In the genomic region with DNA sequence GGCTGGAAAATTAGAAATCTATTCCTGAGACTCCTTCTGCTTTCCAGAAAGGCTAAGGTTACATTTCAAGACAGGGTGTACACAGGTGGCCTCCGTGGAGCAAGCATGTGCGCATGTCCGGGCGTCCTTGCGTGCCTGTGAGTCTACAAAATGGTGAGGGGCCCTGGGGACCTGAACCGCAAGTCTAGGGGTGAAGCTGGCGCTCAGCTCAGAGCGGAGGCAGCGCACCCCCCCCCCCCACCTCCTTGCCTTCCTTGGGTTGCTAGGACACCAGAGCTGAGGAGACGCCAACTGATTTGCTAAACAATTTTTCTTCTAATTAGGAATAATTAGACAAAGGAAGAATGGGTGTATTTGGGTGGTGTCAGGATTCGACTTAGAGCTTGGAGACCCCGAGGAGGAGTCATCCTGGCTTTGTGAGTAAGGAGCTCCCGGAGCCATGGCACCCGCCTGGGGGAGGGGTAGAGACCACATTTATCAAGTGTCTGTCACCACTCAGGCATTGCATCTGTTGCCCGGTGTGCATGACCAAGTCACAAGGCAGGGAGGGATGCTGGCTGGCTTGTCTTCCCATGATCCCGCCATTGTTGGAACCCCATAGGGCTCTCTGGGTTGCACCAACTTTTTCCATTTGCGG, we compare ENCODE assay signal across 21 mouse cellular contexts. TPM values are rescaled to one million over a fixed set of nuclear protein-coding genes. Genes with fewer than 3 reads are reported as not detected.
DNase-seq lines count a peak whose midpoint lies in the region; ATAC-seq lines count a peak whose summit lies in the region.
"Had no signal": no experiment of that assay in that cellular context is flagged by ENCODE, and none has a peak within 500 bp of the region (broad histone marks: within the 10 kb centered on the region; RNA-seq: fewer than 3 reads in every experiment).

No protein-coding gene starts in this region.

- 54% methylated on average over 17 of the region's 17 CpGs for WGBS in forebrain, embryonic 16.5 days
- WGBS in forebrain, embryonic 10.5 days, result 88% methylated on average over 17 of the region's 17 CpGs
- 79% methylated on average over 17 of the region's 17 CpGs for WGBS in neural tube, embryonic 11.5 days
- 46% methylated on average over 17 of the region's 17 CpGs for WGBS in hindbrain, embryonic 16.5 days
- WGBS in intestine, embryonic 16.5 days, result 85% methylated on average over 17 of the region's 17 CpGs

- H3K36me3 ChIP-seq in forebrain, embryonic 16.5 days (ENCODE audit: control insufficient read depth, insufficient read depth), result no peaks in the 10 kb centered on the region
- H3K36me3 ChIP-seq in forebrain, embryonic 10.5 days (replicated peaks), result no peaks in the 10 kb centered on the region
- no peaks in the 10 kb centered on the region for H3K36me3 ChIP-seq in neural tube, embryonic 11.5 days (ENCODE audit: control insufficient read depth, insufficient read depth, low read length)
- no peaks in the 10 kb centered on the region for H3K36me3 ChIP-seq in hindbrain, embryonic 16.5 days (ENCODE audit: control insufficient read depth, insufficient read depth, low read length)
- H3K36me3 ChIP-seq in intestine, embryonic 16.5 days (ENCODE audit: control insufficient read depth, insufficient read depth, low read length), result no peaks in the 10 kb centered on the region
- H3K36me3 ChIP-seq: liver, embryonic 12.5 days had no signal

- DNase-seq in forebrain, embryonic 10.5 days (ENCODE audit: extremely low spot score, low spot score), result no peak
- peak; percentile 65 for DNase-seq in neural tube, embryonic 11.5 days (ENCODE audit: low spot score)
- no peak for DNase-seq in neural tube, embryonic 10.5 days (ENCODE audit: extremely low spot score, low spot score)
- DNase-seq in adrenal gland, adult 2 months, result no peak
- DNase-seq: adrenal gland, postnatal 14 days; cerebellum, postnatal 36 days; gastrocnemius, adult 2 months; heart, postnatal 36 days; kidney, adult 8-10 months; lung, postnatal 10 days had no signal

- no peaks in the 10 kb centered on the region for H3K9me3 ChIP-seq in forebrain, embryonic 16.5 days (ENCODE audit: control insufficient read depth, low read length)
- no peaks in the 10 kb centered on the region for H3K9me3 ChIP-seq in forebrain, embryonic 10.5 days
- H3K9me3 ChIP-seq in neural tube, embryonic 11.5 days (ENCODE audit: control insufficient read depth, low read length), result no peaks in the 10 kb centered on the region
- no peaks in the 10 kb centered on the region for H3K9me3 ChIP-seq in hindbrain, embryonic 16.5 days (ENCODE audit: control insufficient read depth, low read length)
- H3K9me3 ChIP-seq in intestine, embryonic 16.5 days (ENCODE audit: control insufficient read depth, low read length), result no peaks in the 10 kb centered on the region
- H3K9me3 ChIP-seq: liver, embryonic 12.5 days had no signal

- H3K4me1 ChIP-seq in forebrain, embryonic 16.5 days (replicated peaks; ENCODE audit: control insufficient read depth, insufficient read depth, low read length), result peaks cover 5% of the 10 kb centered on the region; the same call in 1 of the 2 replicates
- H3K4me1 ChIP-seq in forebrain, embryonic 10.5 days, result peaks cover 6% of the 10 kb centered on the region; the same call in 1 of the 2 replicates
- H3K4me1 ChIP-seq in neural tube, embryonic 11.5 days (ENCODE audit: control insufficient read depth, insufficient read depth, low read length), result no peaks in the 10 kb centered on the region
- peaks cover 7% of the 10 kb centered on the region for H3K4me1 ChIP-seq in hindbrain, embryonic 16.5 days (ENCODE audit: control insufficient read depth, insufficient read depth, low read depth, low read length)
- H3K4me1 ChIP-seq in intestine, embryonic 16.5 days (ENCODE audit: control insufficient read depth, insufficient read depth, low read length), result peaks cover 9% of the 10 kb centered on the region; the same call in 1 of the 2 replicates
- H3K4me1 ChIP-seq: liver, embryonic 12.5 days had no signal

- no peak overlapping the region for H3K4me3 ChIP-seq in forebrain, embryonic 16.5 days (replicated peaks; ENCODE audit: low read length)
- H3K4me3 ChIP-seq in forebrain, embryonic 10.5 days, result no peak overlapping the region
- H3K4me3 ChIP-seq in neural tube, embryonic 11.5 days (ENCODE audit: low read depth, low read length), result no peak overlapping the region
- H3K4me3 ChIP-seq in hindbrain, embryonic 16.5 days (ENCODE audit: low read length), result no peak overlapping the region
- H3K4me3 ChIP-seq in intestine, embryonic 16.5 days (ENCODE audit: low read length), result no peak overlapping the region
- H3K4me3 ChIP-seq: erythroblast, embryonic 14.5 days; gastrocnemius, adult 2 months; liver, embryonic 12.5 days had no signal

- H3K9ac ChIP-seq in forebrain, embryonic 16.5 days (replicated peaks; ENCODE audit: low read depth, low read length), result no peak overlapping the region
- H3K9ac ChIP-seq in neural tube, embryonic 11.5 days (ENCODE audit: low read length), result no peak overlapping the region
- H3K9ac ChIP-seq in hindbrain, embryonic 16.5 days (ENCODE audit: low read depth, low read length), result no peak overlapping the region
- H3K9ac ChIP-seq in intestine, embryonic 16.5 days (ENCODE audit: low read depth, low read length), result no peak overlapping the region
- H3K9ac ChIP-seq: liver, embryonic 12.5 days had no signal

- H3K27ac ChIP-seq in forebrain, embryonic 16.5 days (ENCODE audit: low read length), result no peak overlapping the region
- no peak overlapping the region for H3K27ac ChIP-seq in forebrain, embryonic 10.5 days
- no peak overlapping the region for H3K27ac ChIP-seq in neural tube, embryonic 11.5 days (ENCODE audit: low read depth, low read length)
- no peak overlapping the region for H3K27ac ChIP-seq in hindbrain, embryonic 16.5 days (ENCODE audit: low read depth, low read length)
- H3K27ac ChIP-seq in intestine, embryonic 16.5 days (ENCODE audit: low read length), result no peak overlapping the region
- H3K27ac ChIP-seq: gastrocnemius, adult 2 months; liver, embryonic 12.5 days had no signal

- no peak overlapping the region for H3K4me2 ChIP-seq in forebrain, embryonic 16.5 days (ENCODE audit: low read length)
- no peak overlapping the region for H3K4me2 ChIP-seq in neural tube, embryonic 11.5 days (ENCODE audit: low read depth)
- peak overlapping the region; percentile 38 for H3K4me2 ChIP-seq in hindbrain, embryonic 16.5 days (ENCODE audit: low read length)
- H3K4me2 ChIP-seq in intestine, embryonic 16.5 days (ENCODE audit: low read depth, low read length), result no peak overlapping the region
- H3K4me2 ChIP-seq: heart, embryonic 11.5 days; liver, embryonic 12.5 days; midbrain, embryonic 11.5 days had no signal

- no peaks in the 10 kb centered on the region for H3K27me3 ChIP-seq in forebrain, embryonic 16.5 days (replicated peaks; ENCODE audit: control insufficient read depth, insufficient read depth, low read length)
- H3K27me3 ChIP-seq in forebrain, embryonic 10.5 days (ENCODE audit: poor library complexity, severe bottlenecking), result no peaks in the 10 kb centered on the region
- H3K27me3 ChIP-seq in neural tube, embryonic 11.5 days (ENCODE audit: control insufficient read depth, insufficient read depth, low read length), result no peaks in the 10 kb centered on the region
- no peaks in the 10 kb centered on the region for H3K27me3 ChIP-seq in hindbrain, embryonic 16.5 days (replicated peaks; ENCODE audit: control insufficient read depth, insufficient read depth, low read length)
- no peaks in the 10 kb centered on the region for H3K27me3 ChIP-seq in intestine, embryonic 16.5 days (replicated peaks; ENCODE audit: control insufficient read depth, insufficient read depth, low read length)

- ATAC-seq in forebrain, embryonic 16.5 days, result peak; percentile 43
- 0 out of 2 replicates have a peak, but pooled peaks have one; percentile 23 for ATAC-seq in neural tube, embryonic 11.5 days (ENCODE audit: insufficient read depth, low FRiP score, low TSS enrichment)
- peak; percentile 67; the same call in 1 of the 2 replicates for ATAC-seq in hindbrain, embryonic 16.5 days
- ATAC-seq in intestine, embryonic 16.5 days, result no peak
- ATAC-seq: liver, embryonic 12.5 days had no signal

RNA-seq across cellular contexts. Expression of gene Gjb5, which starts 17.7 kb away (rescaled TPM):
- polyA plus RNA-seq in forebrain, embryonic 16.5 days (2015; fragmentation: Nextera tagmentation; extraction: Ambion mirVana), result 0.11 and 0.14 TPM in 2 replicates
- 0.58 and 0.82 TPM in 2 replicates for polyA plus RNA-seq in forebrain, embryonic 10.5 days (2016; fragmentation: Nextera tagmentation; extraction: Ambion mirVana)
- polyA plus RNA-seq in neural tube, embryonic 11.5 days (2014; fragmentation: Nextera tagmentation; extraction: Ambion mirVana), result 1.2 and 1.4 TPM in 2 replicates
- 0.20 and 0.34 TPM in 2 replicates for polyA plus RNA-seq in hindbrain, embryonic 16.5 days (2015; fragmentation: Nextera tagmentation; extraction: Ambion mirVana)
- under 1 TPM; 0.17 to 0.73 TPM for total RNA-seq in adrenal gland, adult 2 months (2021)
- polyA plus RNA-seq in adrenal gland, adult 2 months (2012; rRNA removed), result 0.27 and 0.34 TPM in 2 replicates
- polyA plus RNA-seq in intestine, embryonic 16.5 days (2015; fragmentation: Nextera tagmentation; extraction: Ambion mirVana), result 0.73 and 0.88 TPM in 2 replicates
- total RNA-seq: gastrocnemius, adult 2 months; layer of hippocampus, postnatal 10 days; left cerebral cortex, postnatal 36 days; MEL; neutrophil, adult 5-6 weeks had no signal
- polyA plus RNA-seq: erythroblast, embryonic 14.5 days had no signal

RNA-seq across cellular contexts. Expression of gene Gjb4, which starts 21.8 kb away (rescaled TPM):
- polyA plus RNA-seq in forebrain, embryonic 16.5 days (2015; fragmentation: Nextera tagmentation; extraction: Ambion mirVana), result 0.16 TPM in 1 of 2 replicates, not detected in the other
- not detected in 2 replicates for polyA plus RNA-seq in forebrain, embryonic 10.5 days (2016; fragmentation: Nextera tagmentation; extraction: Ambion mirVana)
- polyA plus RNA-seq in neural tube, embryonic 11.5 days (2014; fragmentation: Nextera tagmentation; extraction: Ambion mirVana), result not detected in 2 replicates
- 0.14 TPM in 1 of 2 replicates, not detected in the other for polyA plus RNA-seq in hindbrain, embryonic 16.5 days (2015; fragmentation: Nextera tagmentation; extraction: Ambion mirVana)
- total RNA-seq in adrenal gland, adult 2 months (2021), result not detected
- polyA plus RNA-seq in adrenal gland, adult 2 months (2012; rRNA removed), result 0.11 TPM in 1 of 2 replicates, not detected in the other
- 0.09 TPM in 1 of 2 replicates, not detected in the other for polyA plus RNA-seq in intestine, embryonic 16.5 days (2015; fragmentation: Nextera tagmentation; extraction: Ambion mirVana)
- total RNA-seq: adrenal gland, postnatal 14 days; gastrocnemius, adult 2 months; heart, postnatal 36 days; layer of hippocampus, postnatal 10 days; left cerebral cortex, postnatal 36 days; MEL; neutrophil, adult 5-6 weeks had no signal
- polyA plus RNA-seq: erythroblast, embryonic 14.5 days; heart, embryonic 11.5 days; liver, embryonic 12.5 days had no signal

RNA-seq across cellular contexts. Expression of gene Gjb3, which starts 45.0 kb away (rescaled TPM):
- not detected in 2 replicates for polyA plus RNA-seq in forebrain, embryonic 16.5 days (2015; fragmentation: Nextera tagmentation; extraction: Ambion mirVana)
- 2.1 and 3.1 TPM in 2 replicates for polyA plus RNA-seq in forebrain, embryonic 10.5 days (2016; fragmentation: Nextera tagmentation; extraction: Ambion mirVana)
- polyA plus RNA-seq in neural tube, embryonic 11.5 days (2014; fragmentation: Nextera tagmentation; extraction: Ambion mirVana), result 2.4 and 2.5 TPM in 2 replicates
- 0.15 and 0.19 TPM in 2 replicates for polyA plus RNA-seq in hindbrain, embryonic 16.5 days (2015; fragmentation: Nextera tagmentation; extraction: Ambion mirVana)
- under 1 TPM in 1 of 2 experiments, not detected in 1; 0.24 TPM for total RNA-seq in adrenal gland, adult 2 months (2021)
- 0.08 TPM in 1 of 2 replicates, not detected in the other for polyA plus RNA-seq in adrenal gland, adult 2 months (2012; rRNA removed)
- polyA plus RNA-seq in intestine, embryonic 16.5 days (2015; fragmentation: Nextera tagmentation; extraction: Ambion mirVana), result 3.9 and 5.6 TPM in 2 replicates
- total RNA-seq: gastrocnemius, adult 2 months; left cerebral cortex, postnatal 36 days; MEL; neutrophil, adult 5-6 weeks had no signal
- polyA plus RNA-seq: erythroblast, embryonic 14.5 days; liver, embryonic 12.5 days had no signal
